Mouse (Mus musculus) lung, postnatal 0 days (tissue): Measurements from ENCODE around the gene Dnajc6.

Experiments used
- CTCF ChIP-seq: IDR thresholded peaks from 2 replicates; pipeline ENCODE4 v1.5.1; 2016; ENCODE audit warnings: antibody characterized with exemption, mild to moderate bottlenecking
- EP300 ChIP-seq: IDR thresholded peaks from 2 replicates; pipeline ENCODE4 v1.6.1; 2016; ENCODE audit warnings: antibody characterized with exemption, mild to moderate bottlenecking, control low read depth

DNA sequence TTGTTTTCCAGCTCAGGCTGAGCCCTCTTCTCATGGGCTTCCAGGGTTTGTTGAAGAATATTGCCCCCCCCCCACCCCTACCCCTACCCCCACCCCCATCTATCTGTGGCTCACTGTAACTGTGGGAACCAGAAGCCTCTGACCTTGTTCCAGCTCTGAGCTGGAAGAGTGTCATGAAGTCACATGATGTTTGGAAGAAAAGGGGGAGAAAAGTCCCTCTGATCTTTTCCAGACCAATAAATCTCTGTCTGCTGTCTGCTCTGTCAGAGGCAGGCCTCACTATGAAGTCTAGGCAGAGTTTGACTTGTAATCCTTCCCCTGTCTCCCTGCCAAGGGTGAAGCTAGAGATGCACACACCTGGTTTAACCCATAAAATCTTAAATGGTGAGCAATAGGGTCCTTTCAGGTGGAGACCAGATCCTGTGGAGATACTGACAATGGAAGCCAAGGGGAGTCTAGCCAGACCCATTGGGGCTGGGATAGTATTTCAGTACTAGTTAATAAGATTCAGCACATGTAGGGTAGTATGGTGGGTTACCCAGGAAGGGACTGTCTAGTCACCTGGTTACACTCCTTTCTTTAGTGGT lies 2.7 kb upstream of the Dnajc6 start:
- TF ChIP-seq EP300 (no peak), CTCF (no peak)
